Mouse (Mus musculus) liver, embryonic 14.5 days (tissue): ENCODE data around the gene Fam189b.

Experiments used
- CTCF ChIP-seq: IDR thresholded peaks from 2 replicates; pipeline ENCODE4 v1.5.1; 2016; ENCODE audit warnings: antibody characterized with exemption, low read depth, control low read depth
- EP300 ChIP-seq: IDR thresholded peaks from 2 replicates; pipeline ENCODE4 v1.6.1; 2016; ENCODE audit warnings: antibody characterized with exemption, low read depth

- TF ChIP-seq CTCF (no peak), EP300 (no peak)
These were observed 26.0 kb upstream of the Fam189b start for GRCm38 (mm10) chr3:89156951-89157350.
